Mouse (Mus musculus) heart, postnatal 0 days (tissue): Measurements from ENCODE around the gene Ubac1.

ENCODE experiments used
- CTCF ChIP-seq: IDR thresholded peaks from 2 replicates; pipeline ENCODE4 v1.5.1; 2016; ENCODE audit warnings: antibody characterized with exemption, control low read depth, low read depth
- EP300 ChIP-seq: IDR thresholded peaks from 2 replicates; pipeline ENCODE4 v1.6.1; 2016; ENCODE audit warnings: antibody characterized with exemption, low read depth

DNA sequence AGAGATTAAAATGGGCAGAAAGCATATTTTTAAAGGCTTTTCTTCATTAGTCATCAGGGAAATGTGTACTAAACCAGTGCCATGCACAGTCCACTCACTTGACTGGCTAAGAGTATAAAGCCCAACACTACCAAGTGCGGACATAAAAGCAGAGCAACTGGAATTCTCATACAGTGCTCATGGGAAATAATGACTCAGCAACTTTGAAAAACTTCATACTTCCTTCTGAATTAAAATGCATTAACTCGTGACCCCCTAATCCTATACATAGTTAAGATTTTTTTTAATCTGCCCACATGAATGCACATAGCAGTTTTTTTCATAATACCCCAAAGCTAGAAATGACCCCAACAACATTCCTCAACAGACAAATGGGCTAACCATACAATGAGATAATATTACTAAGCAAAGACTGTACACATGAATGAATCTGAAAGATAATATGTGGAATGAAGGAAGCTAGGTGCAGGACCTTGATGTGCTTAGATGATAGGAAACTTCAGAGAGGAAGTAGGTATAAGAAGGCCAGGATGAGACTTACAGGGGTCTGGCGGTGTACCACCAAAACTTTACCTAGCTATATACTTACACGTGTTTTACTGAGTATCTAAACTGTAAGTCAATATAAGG lies 46.3 kb downstream of the Ubac1 start:
- TF ChIP-seq CTCF = no peak
- TF ChIP-seq EP300 = no peak
